Mouse (Mus musculus): Measurements from ENCODE around the gene Enpp3. TPM values are rescaled to one million over a fixed set of nuclear protein-coding genes. Genes with fewer than 3 reads are reported as not detected.

Enpp3 gene
- polyA plus RNA-seq, 1 experiment from 2014 or later, result 3.0 TPM

- Histone ChIP-seq H3K27ac (ENCODE audit: low read depth, low read length) (no peak overlapping the region), H3K4me2 (ENCODE audit: low read length) (no peak overlapping the region), H3K9me3 (ENCODE audit: control insufficient read depth, low read length) (no peaks in the 10 kb centered on the region), H3K27me3 (replicated peaks; ENCODE audit: control insufficient read depth, insufficient read depth, low read length) (no peaks in the 10 kb centered on the region), H3K36me3 (ENCODE audit: control insufficient read depth, insufficient read depth, low read length) (no peaks in the 10 kb centered on the region), H3K4me3 (ENCODE audit: low read length) (no peak overlapping the region), H3K4me1 (ENCODE audit: control insufficient read depth, insufficient read depth, low read depth, low read length) (no peaks in the 10 kb centered on the region), H3K9ac (ENCODE audit: low read depth, low read length) (no peak overlapping the region)
- no peak for ATAC-seq
- WGBS, result 81% methylated on average over 7 of the region's 7 CpGs
Measured at GRCm38 (mm10) chr10:24825456-24826081, 17.1 kb downstream of the Enpp3 start.

- no peaks in the 10 kb centered on the region for H3K36me3 ChIP-seq (ENCODE audit: control insufficient read depth, insufficient read depth, low read length)
- ATAC-seq, result no peak
- H3K9ac ChIP-seq (ENCODE audit: low read depth, low read length), result no peak overlapping the region
- WGBS, result 78% methylated on average over 8 of the region's 8 CpGs
- H3K27me3 ChIP-seq (replicated peaks; ENCODE audit: control insufficient read depth, insufficient read depth, low read length), result no peaks in the 10 kb centered on the region
- H3K27ac ChIP-seq (ENCODE audit: low read depth, low read length), result no peak overlapping the region
- no peak overlapping the region for H3K4me2 ChIP-seq (ENCODE audit: low read length)
- no peak overlapping the region for H3K4me3 ChIP-seq (ENCODE audit: low read length)
- no peaks in the 10 kb centered on the region for H3K4me1 ChIP-seq (ENCODE audit: control insufficient read depth, insufficient read depth, low read depth, low read length)
- no peaks in the 10 kb centered on the region for H3K9me3 ChIP-seq (ENCODE audit: control insufficient read depth, low read length)
Measured at GRCm38 (mm10) chr10:24824621-24825020, 18.0 kb downstream of the Enpp3 start.

GRCm38 (mm10) chr10:24823697-24824535, 18.7 kb downstream of the Enpp3 start:
- H3K9ac ChIP-seq (ENCODE audit: low read depth, low read length), result no peak overlapping the region
- no peak for ATAC-seq
- no peaks in the 10 kb centered on the region for H3K4me1 ChIP-seq (ENCODE audit: control insufficient read depth, insufficient read depth, low read depth, low read length)
- no peaks in the 10 kb centered on the region for H3K9me3 ChIP-seq (ENCODE audit: control insufficient read depth, low read length)
- no peaks in the 10 kb centered on the region for H3K36me3 ChIP-seq (ENCODE audit: control insufficient read depth, insufficient read depth, low read length)
- H3K27ac ChIP-seq (ENCODE audit: low read depth, low read length), result no peak overlapping the region
- H3K4me2 ChIP-seq (ENCODE audit: low read length), result no peak overlapping the region
- WGBS, result 81% methylated on average over 16 of the region's 16 CpGs
- no peaks in the 10 kb centered on the region for H3K27me3 ChIP-seq (replicated peaks; ENCODE audit: control insufficient read depth, insufficient read depth, low read length)
- H3K4me3 ChIP-seq (ENCODE audit: low read length), result no peak overlapping the region

GRCm38 (mm10) chr10:24823265-24823664, 19.4 kb downstream of the Enpp3 start:
- ATAC-seq, result no peak
- Histone ChIP-seq H3K36me3 (ENCODE audit: control insufficient read depth, insufficient read depth, low read length) (no peaks in the 10 kb centered on the region), H3K4me2 (ENCODE audit: low read length) (no peak overlapping the region), H3K27ac (ENCODE audit: low read depth, low read length) (no peak overlapping the region), H3K27me3 (replicated peaks; ENCODE audit: control insufficient read depth, insufficient read depth, low read length) (no peaks in the 10 kb centered on the region), H3K4me1 (ENCODE audit: control insufficient read depth, insufficient read depth, low read depth, low read length) (no peaks in the 10 kb centered on the region), H3K4me3 (ENCODE audit: low read length) (no peak overlapping the region), H3K9me3 (ENCODE audit: control insufficient read depth, low read length) (no peaks in the 10 kb centered on the region), H3K9ac (ENCODE audit: low read depth, low read length) (no peak overlapping the region)
- WGBS, result 50% methylated on average over 1 of the region's 1 CpGs

- H3K36me3 ChIP-seq (ENCODE audit: control insufficient read depth, insufficient read depth, low read length), result no peaks in the 10 kb centered on the region
- no peak overlapping the region for H3K27ac ChIP-seq (ENCODE audit: low read depth, low read length)
- 89% methylated on average over 1 of the region's 1 CpGs for WGBS
- no peak for ATAC-seq
- H3K4me1 ChIP-seq (ENCODE audit: control insufficient read depth, insufficient read depth, low read depth, low read length), result no peaks in the 10 kb centered on the region
- H3K9me3 ChIP-seq (ENCODE audit: control insufficient read depth, low read length), result no peaks in the 10 kb centered on the region
- no peaks in the 10 kb centered on the region for H3K27me3 ChIP-seq (replicated peaks; ENCODE audit: control insufficient read depth, insufficient read depth, low read length)
- no peak overlapping the region for H3K4me3 ChIP-seq (ENCODE audit: low read length)
- no peak overlapping the region for H3K9ac ChIP-seq (ENCODE audit: low read depth, low read length)
- no peak overlapping the region for H3K4me2 ChIP-seq (ENCODE audit: low read length)
Measured at GRCm38 (mm10) chr10:24822842-24823241, 19.8 kb downstream of the Enpp3 start.

GRCm38 (mm10) chr10:24821990-24822676, 20.5 kb downstream of the Enpp3 start:
- no peaks in the 10 kb centered on the region for H3K4me1 ChIP-seq (ENCODE audit: control insufficient read depth, insufficient read depth, low read depth, low read length)
- no peaks in the 10 kb centered on the region for H3K9me3 ChIP-seq (ENCODE audit: control insufficient read depth, low read length)
- H3K36me3 ChIP-seq (ENCODE audit: control insufficient read depth, insufficient read depth, low read length), result no peaks in the 10 kb centered on the region
- H3K4me2 ChIP-seq (ENCODE audit: low read length), result no peak overlapping the region
- H3K27me3 ChIP-seq (replicated peaks; ENCODE audit: control insufficient read depth, insufficient read depth, low read length), result no peaks in the 10 kb centered on the region
- no peak overlapping the region for H3K4me3 ChIP-seq (ENCODE audit: low read length)
- no peak overlapping the region for H3K9ac ChIP-seq (ENCODE audit: low read depth, low read length)
- H3K27ac ChIP-seq (ENCODE audit: low read depth, low read length), result no peak overlapping the region
- WGBS, result 90% methylated on average over 4 of the region's 4 CpGs
- no peak for ATAC-seq

DNA sequence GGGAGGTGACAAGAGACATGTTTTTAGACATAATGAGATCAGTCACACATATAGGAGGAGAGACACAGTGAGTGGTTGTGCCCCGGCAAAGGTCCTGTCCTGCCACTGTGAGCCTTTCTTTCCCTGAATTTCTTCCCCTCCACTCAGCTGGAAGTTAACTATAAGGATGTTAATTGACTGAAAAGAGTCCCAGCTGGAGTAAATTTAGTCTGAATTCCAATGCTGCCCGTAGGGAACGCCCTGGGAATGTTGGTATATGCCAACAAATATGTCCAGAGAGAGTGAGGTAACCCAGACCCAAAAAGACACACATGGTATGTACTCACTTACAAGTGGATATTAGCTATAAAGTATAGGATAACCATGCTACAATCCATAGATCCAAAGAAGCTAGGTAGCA, 23.1 kb downstream of the Enpp3 start:
- H3K4me2 ChIP-seq (ENCODE audit: low read length), result no peak overlapping the region
- ATAC-seq, result no peak
- no peaks in the 10 kb centered on the region for H3K36me3 ChIP-seq (ENCODE audit: control insufficient read depth, insufficient read depth, low read length)
- no peak overlapping the region for H3K27ac ChIP-seq (ENCODE audit: low read depth, low read length)
- H3K27me3 ChIP-seq (replicated peaks; ENCODE audit: control insufficient read depth, insufficient read depth, low read length), result no peaks in the 10 kb centered on the region
- no peak overlapping the region for H3K4me3 ChIP-seq (ENCODE audit: low read length)
- no peak overlapping the region for H3K9ac ChIP-seq (ENCODE audit: low read depth, low read length)
- no peaks in the 10 kb centered on the region for H3K9me3 ChIP-seq (ENCODE audit: control insufficient read depth, low read length)
- 50% methylated on average over 3 of the region's 3 CpGs for WGBS
- H3K4me1 ChIP-seq (ENCODE audit: control insufficient read depth, insufficient read depth, low read depth, low read length), result no peaks in the 10 kb centered on the region

DNA sequence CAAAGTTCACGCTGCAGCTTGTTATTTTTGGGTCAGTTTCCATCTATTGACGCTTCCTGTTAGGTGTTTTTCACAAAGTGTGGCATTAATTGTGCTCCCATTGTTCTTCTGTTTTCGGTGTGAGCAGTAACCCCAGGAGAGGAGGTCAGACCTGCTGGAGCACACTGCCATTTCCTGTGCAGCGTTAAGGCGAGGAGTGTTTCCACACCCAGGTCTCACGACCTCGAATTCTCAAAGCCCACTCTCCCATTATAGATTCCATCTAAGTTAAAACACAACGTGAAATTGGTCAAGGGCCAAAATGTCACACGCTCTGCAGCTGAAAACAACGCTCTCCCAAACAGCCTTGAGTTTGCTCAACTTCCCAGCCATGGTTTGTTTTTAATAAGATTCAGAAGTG, 32.0 kb downstream of the Enpp3 start:
- no peak overlapping the region for H3K4me3 ChIP-seq (ENCODE audit: low read length)
- H3K36me3 ChIP-seq (ENCODE audit: control insufficient read depth, insufficient read depth, low read length), result no peaks in the 10 kb centered on the region
- no peaks in the 10 kb centered on the region for H3K4me1 ChIP-seq (ENCODE audit: control insufficient read depth, insufficient read depth, low read depth, low read length)
- no peak overlapping the region for H3K9ac ChIP-seq (ENCODE audit: low read depth, low read length)
- no peak for ATAC-seq
- H3K4me2 ChIP-seq (ENCODE audit: low read length), result no peak overlapping the region
- H3K27me3 ChIP-seq (replicated peaks; ENCODE audit: control insufficient read depth, insufficient read depth, low read length), result no peaks in the 10 kb centered on the region
- WGBS, result 66% methylated on average over 10 of the region's 10 CpGs
- H3K9me3 ChIP-seq (ENCODE audit: control insufficient read depth, low read length), result no peaks in the 10 kb centered on the region
- H3K27ac ChIP-seq (ENCODE audit: low read depth, low read length), result no peak overlapping the region

DNA sequence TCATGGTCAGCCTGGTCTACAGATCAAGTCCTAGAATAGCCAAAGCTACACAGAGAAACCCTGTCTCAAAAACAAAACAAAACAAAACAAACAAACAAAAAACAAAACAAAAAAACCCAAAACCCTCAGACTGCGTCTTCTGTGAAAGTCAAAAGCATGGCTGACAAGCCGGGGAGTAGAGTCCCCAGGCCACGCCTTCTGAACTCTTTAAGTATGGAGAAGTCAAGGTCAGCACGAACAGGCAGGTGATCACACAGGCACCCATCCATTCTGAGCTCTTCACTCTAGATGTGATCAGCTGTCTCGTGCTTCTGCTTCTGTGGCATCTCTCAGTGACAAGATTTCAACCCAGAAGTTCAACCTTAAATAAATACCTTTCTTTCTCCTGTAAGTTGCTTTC, 35.9 kb downstream of the Enpp3 start:
- Histone ChIP-seq H3K27me3 (replicated peaks; ENCODE audit: control insufficient read depth, insufficient read depth, low read length) (no peaks in the 10 kb centered on the region), H3K27ac (ENCODE audit: low read depth, low read length) (no peak overlapping the region), H3K9me3 (ENCODE audit: control insufficient read depth, low read length) (no peaks in the 10 kb centered on the region), H3K4me1 (ENCODE audit: control insufficient read depth, insufficient read depth, low read depth, low read length) (no peaks in the 10 kb centered on the region), H3K4me2 (ENCODE audit: low read length) (no peak overlapping the region), H3K4me3 (ENCODE audit: low read length) (no peak overlapping the region), H3K9ac (ENCODE audit: low read depth, low read length) (no peak overlapping the region), H3K36me3 (ENCODE audit: control insufficient read depth, insufficient read depth, low read length) (no peaks in the 10 kb centered on the region)
- ATAC-seq, result no peak
- WGBS, result 93% methylated on average over 5 of the region's 5 CpGs
